Mouse (Mus musculus): ENCODE measurements around the gene Chpt1. TPM values are rescaled to one million over a fixed set of nuclear protein-coding genes. Genes with fewer than 3 reads are reported as not detected.

The Chpt1 gene
- polyA plus RNA-seq, 1 experiment = 29.6 TPM

- no peak overlapping the region for H3K4me2 ChIP-seq (ENCODE audit: low read depth)
- no peak overlapping the region for H3K4me3 ChIP-seq
- no peak overlapping the region for H3ac ChIP-seq (ENCODE audit: control insufficient read depth, insufficient read length)
- no peak for TF ChIP-seq USF1 (IDR thresholded peaks at IDR 0.05; ENCODE audit: low read depth)
- no peak for TF ChIP-seq MYOG (IDR thresholded peaks at IDR 0.05; ENCODE audit: control insufficient read depth in 1 of 3, insufficient read depth in 1 of 3, insufficient read length in 2 of 3, low read depth in 2 of 3)
- TF ChIP-seq SRF (IDR thresholded peaks at IDR 0.05; ENCODE audit: control insufficient read depth, insufficient read length, low read depth) = no peak
- no peak for TF ChIP-seq CEBPB (IDR thresholded peaks at IDR 0.05; ENCODE audit: insufficient read depth, poor library complexity, severe bottlenecking)
- no peak for TF ChIP-seq POLR2A (IDR thresholded peaks at IDR 0.05; ENCODE audit: insufficient read length, low read depth)
- no peak for TF ChIP-seq E2F4 (IDR thresholded peaks at IDR 0.05; ENCODE audit: insufficient read depth)
- TF ChIP-seq MAX (IDR thresholded peaks at IDR 0.05; ENCODE audit: low read depth) = no peak
- no peak for TF ChIP-seq REST (IDR thresholded peaks at IDR 0.05; ENCODE audit: insufficient read depth, insufficient read length)
- TF ChIP-seq POLR2AphosphoS2 (IDR thresholded peaks at IDR 0.05; ENCODE audit: insufficient read length, low read depth) = no peak
- TF ChIP-seq TCF12 (IDR thresholded peaks at IDR 0.05; ENCODE audit: insufficient read depth, poor library complexity, severe bottlenecking) = no peak
- no peak for TF ChIP-seq TCF3 (IDR thresholded peaks at IDR 0.05; ENCODE audit: insufficient read length, low read depth)
- no peak for TF ChIP-seq MYOD1 (IDR thresholded peaks at IDR 0.05; ENCODE audit: control insufficient read depth in 1 of 3, insufficient read length in 2 of 3, low read depth in 2 of 3)
- H3K36me3 ChIP-seq (ENCODE audit: control insufficient read depth, insufficient read depth) = no peaks in the 10 kb centered on the region
- H3K27me3 ChIP-seq (ENCODE audit: control insufficient read depth, insufficient read depth, insufficient read length) = no peaks in the 10 kb centered on the region
- H3K79me2 ChIP-seq (ENCODE audit: control insufficient read depth, insufficient read depth) = no peaks in the 10 kb centered on the region
These were observed 83.0 kb downstream of the Chpt1 start for GRCm38 (mm10) chr10:88420655-88421435.

- Histone ChIP-seq H3K36me3 (ENCODE audit: control insufficient read depth, insufficient read depth) (peaks cover 6% of the 10 kb centered on the region), H3K79me2 (ENCODE audit: control insufficient read depth, insufficient read depth) (no peaks in the 10 kb centered on the region), H3K4me2 (ENCODE audit: low read depth) (no peak overlapping the region), H3K27me3 (ENCODE audit: control insufficient read depth, insufficient read depth, insufficient read length) (no peaks in the 10 kb centered on the region), H3K4me3 (no peak overlapping the region), H3ac (ENCODE audit: control insufficient read depth, insufficient read length) (no peak overlapping the region)
- TF ChIP-seq REST (IDR thresholded peaks at IDR 0.05; ENCODE audit: insufficient read depth, insufficient read length) (no peak), MAX (IDR thresholded peaks at IDR 0.05; ENCODE audit: low read depth) (no peak), SRF (IDR thresholded peaks at IDR 0.05; ENCODE audit: control insufficient read depth, insufficient read length, low read depth) (no peak), E2F4 (IDR thresholded peaks at IDR 0.05; ENCODE audit: insufficient read depth) (no peak), TCF3 (IDR thresholded peaks at IDR 0.05; ENCODE audit: insufficient read length, low read depth) (no peak), TCF12 (IDR thresholded peaks at IDR 0.05; ENCODE audit: insufficient read depth, poor library complexity, severe bottlenecking) (no peak), POLR2AphosphoS2 (IDR thresholded peaks at IDR 0.05; ENCODE audit: insufficient read length, low read depth) (no peak), USF1 (IDR thresholded peaks at IDR 0.05; ENCODE audit: low read depth) (no peak), MYOD1 (IDR thresholded peaks at IDR 0.05; ENCODE audit: control insufficient read depth in 1 of 3, insufficient read length in 2 of 3, low read depth in 2 of 3) (no peak), POLR2A (IDR thresholded peaks at IDR 0.05; ENCODE audit: insufficient read length, low read depth) (no peak), CEBPB (IDR thresholded peaks at IDR 0.05; ENCODE audit: insufficient read depth, poor library complexity, severe bottlenecking) (no peak)
These were observed 83.7 kb downstream of the Chpt1 start for GRCm38 (mm10) chr10:88420141-88420541.

- TF ChIP-seq E2F4 (IDR thresholded peaks at IDR 0.05; ENCODE audit: insufficient read depth) = no peak
- no peak for TF ChIP-seq POLR2A (IDR thresholded peaks at IDR 0.05; ENCODE audit: insufficient read length, low read depth)
- no peak for TF ChIP-seq USF1 (IDR thresholded peaks at IDR 0.05; ENCODE audit: low read depth)
- no peak for TF ChIP-seq TCF3 (IDR thresholded peaks at IDR 0.05; ENCODE audit: insufficient read length, low read depth)
- no peak for TF ChIP-seq MYOD1 (IDR thresholded peaks at IDR 0.05; ENCODE audit: control insufficient read depth in 1 of 3, insufficient read length in 2 of 3, low read depth in 2 of 3)
- no peak for TF ChIP-seq MYOG (IDR thresholded peaks at IDR 0.05; ENCODE audit: control insufficient read depth in 1 of 3, insufficient read depth in 1 of 3, insufficient read length in 2 of 3, low read depth in 2 of 3)
- no peak for TF ChIP-seq POLR2AphosphoS2 (IDR thresholded peaks at IDR 0.05; ENCODE audit: insufficient read length, low read depth)
- no peak for TF ChIP-seq MAX (IDR thresholded peaks at IDR 0.05; ENCODE audit: low read depth)
- no peak for TF ChIP-seq REST (IDR thresholded peaks at IDR 0.05; ENCODE audit: insufficient read depth, insufficient read length)
- TF ChIP-seq TCF12 (IDR thresholded peaks at IDR 0.05; ENCODE audit: insufficient read depth, poor library complexity, severe bottlenecking) = no peak
- no peak for TF ChIP-seq CEBPB (IDR thresholded peaks at IDR 0.05; ENCODE audit: insufficient read depth, poor library complexity, severe bottlenecking)
- no peak for TF ChIP-seq SRF (IDR thresholded peaks at IDR 0.05; ENCODE audit: control insufficient read depth, insufficient read length, low read depth)
- Histone ChIP-seq H3K27me3 (ENCODE audit: control insufficient read depth, insufficient read depth, insufficient read length) (no peaks in the 10 kb centered on the region), H3K4me2 (ENCODE audit: low read depth) (no peak overlapping the region), H3K36me3 (ENCODE audit: control insufficient read depth, insufficient read depth) (peaks cover 11% of the 10 kb centered on the region), H3K79me2 (ENCODE audit: control insufficient read depth, insufficient read depth) (no peaks in the 10 kb centered on the region), H3K4me3 (no peak overlapping the region), H3ac (ENCODE audit: control insufficient read depth, insufficient read length) (no peak overlapping the region)
These were observed 86.2 kb downstream of the Chpt1 start for GRCm38 (mm10) chr10:88417686-88418085.

- no peak overlapping the region for H3K4me2 ChIP-seq (ENCODE audit: low read depth)
These were observed 91.4 kb downstream of the Chpt1 start for GRCm38 (mm10) chr10:88412290-88412995.

More at GRCm38 (mm10) chr10:88412290-88412995, 91.4 kb downstream of the Chpt1 start:
- no peak for TF ChIP-seq POLR2AphosphoS2 (IDR thresholded peaks at IDR 0.05; ENCODE audit: insufficient read length, low read depth)
- TF ChIP-seq CEBPB (IDR thresholded peaks at IDR 0.05; ENCODE audit: insufficient read depth, poor library complexity, severe bottlenecking) = no peak
- TF ChIP-seq USF1 (IDR thresholded peaks at IDR 0.05; ENCODE audit: low read depth) = no peak
- TF ChIP-seq MAX (IDR thresholded peaks at IDR 0.05; ENCODE audit: low read depth) = no peak
- no peak for TF ChIP-seq TCF12 (IDR thresholded peaks at IDR 0.05; ENCODE audit: insufficient read depth, poor library complexity, severe bottlenecking)
- no peak for TF ChIP-seq TCF3 (IDR thresholded peaks at IDR 0.05; ENCODE audit: insufficient read length, low read depth)
- no peak for TF ChIP-seq MYOG (IDR thresholded peaks at IDR 0.05; ENCODE audit: control insufficient read depth in 1 of 3, insufficient read depth in 1 of 3, insufficient read length in 2 of 3, low read depth in 2 of 3)
- TF ChIP-seq MYOD1 (IDR thresholded peaks at IDR 0.05; ENCODE audit: control insufficient read depth in 1 of 3, insufficient read length in 2 of 3, low read depth in 2 of 3) = no peak
- TF ChIP-seq POLR2A (IDR thresholded peaks at IDR 0.05; ENCODE audit: insufficient read length, low read depth) = no peak
- TF ChIP-seq E2F4 (IDR thresholded peaks at IDR 0.05; ENCODE audit: insufficient read depth) = no peak
- TF ChIP-seq REST (IDR thresholded peaks at IDR 0.05; ENCODE audit: insufficient read depth, insufficient read length) = no peak
- no peak for TF ChIP-seq SRF (IDR thresholded peaks at IDR 0.05; ENCODE audit: control insufficient read depth, insufficient read length, low read depth)
- Histone ChIP-seq H3K27me3 (ENCODE audit: control insufficient read depth, insufficient read depth, insufficient read length) (no peaks in the 10 kb centered on the region), H3K36me3 (ENCODE audit: control insufficient read depth, insufficient read depth) (peaks cover 11% of the 10 kb centered on the region), H3K79me2 (ENCODE audit: control insufficient read depth, insufficient read depth) (no peaks in the 10 kb centered on the region), H3ac (ENCODE audit: control insufficient read depth, insufficient read length) (no peak overlapping the region), H3K4me3 (no peak overlapping the region)

All from myocyte (in vitro differentiated cells).